Mouse (Mus musculus) urinary bladder, adult 2 months (tissue): ENCODE measurements around the gene Plpp3. TPM values are rescaled to one million over a fixed set of nuclear protein-coding genes. Genes with fewer than 3 reads are reported as not detected.

ENCODE experiments used
- DNase-seq: peaks from one replicate; pipeline ENCODE4 v3.0.0; 2022; ENCODE audit warnings: low spot score
- polyA plus RNA-seq: library from polyadenylated mRNA; depleted of rRNA; stranded (reverse); fragments of >200 nt; gene quantifications from 2 replicates; pipeline ENCODE4 v1.2.3, GENCODE M21; 2012

The Plpp3 gene
- polyA plus RNA-seq, 1 experiment, result 165 TPM

GRCm38 (mm10) chr4:105190826-105191225 is 33.7 kb downstream of the Plpp3 start:
- DNase-seq, result no peak

DNA sequence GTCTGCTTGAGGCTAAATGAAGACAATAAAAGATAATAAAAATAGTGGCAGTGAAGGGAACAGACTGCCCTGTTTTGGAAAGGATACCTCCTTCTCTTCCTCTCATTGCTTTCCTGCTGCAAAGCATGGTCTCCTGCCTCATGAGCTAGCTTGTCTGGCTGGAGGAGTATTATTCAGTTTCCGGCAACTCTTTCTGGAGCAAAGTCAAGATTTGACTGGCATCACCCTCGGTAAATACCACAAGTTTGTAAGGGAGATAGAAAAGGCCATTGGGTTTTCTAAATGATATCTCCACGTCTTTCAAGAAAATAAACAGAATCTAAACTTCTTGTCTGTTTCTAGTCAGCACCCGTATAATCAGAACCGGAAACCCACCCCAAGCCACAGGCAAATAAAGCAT is 34.4 kb downstream of the Plpp3 start:
- DNase-seq, result no peak

DNA sequence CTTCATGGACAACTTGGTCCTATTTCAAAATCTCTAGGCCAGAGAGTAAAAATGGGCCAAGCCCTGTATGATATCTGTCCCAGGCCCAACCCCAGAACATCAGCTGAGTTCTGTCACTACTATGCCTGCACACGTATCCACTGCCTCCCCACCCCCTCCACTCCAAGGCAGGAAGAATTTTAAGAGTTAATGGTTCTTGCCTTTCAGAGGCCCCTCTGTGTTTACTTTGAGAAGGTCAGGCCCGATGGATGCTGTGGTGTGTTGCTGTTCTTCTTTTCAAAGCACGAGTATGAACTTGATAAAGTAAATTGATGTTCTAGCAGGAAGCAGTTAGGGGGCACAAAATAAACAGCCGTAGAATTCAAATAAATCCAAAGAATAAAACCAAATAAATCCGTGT is 35.5 kb downstream of the Plpp3 start:
- DNase-seq, result no peak

DNA sequence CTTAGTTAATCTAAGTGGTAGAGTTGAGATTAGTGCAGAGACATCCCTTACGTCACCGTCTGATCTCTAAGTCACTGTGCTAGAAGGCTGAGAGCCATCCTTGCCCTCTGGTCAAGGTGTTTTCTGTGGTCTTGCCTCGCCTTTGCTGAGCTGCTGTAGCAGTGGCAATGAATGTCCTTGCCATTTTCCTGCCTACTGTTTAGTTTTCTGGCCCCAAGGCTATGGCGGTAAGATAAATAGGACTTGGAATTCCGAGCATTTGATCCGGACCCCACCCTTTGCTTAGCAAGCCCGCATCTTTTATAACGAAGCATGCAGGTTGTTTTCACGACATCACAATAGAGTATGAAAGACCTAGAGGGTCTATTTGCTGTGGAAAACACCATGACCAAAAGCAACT is 38.1 kb downstream of the Plpp3 start:
- no peak for DNase-seq

DNA sequence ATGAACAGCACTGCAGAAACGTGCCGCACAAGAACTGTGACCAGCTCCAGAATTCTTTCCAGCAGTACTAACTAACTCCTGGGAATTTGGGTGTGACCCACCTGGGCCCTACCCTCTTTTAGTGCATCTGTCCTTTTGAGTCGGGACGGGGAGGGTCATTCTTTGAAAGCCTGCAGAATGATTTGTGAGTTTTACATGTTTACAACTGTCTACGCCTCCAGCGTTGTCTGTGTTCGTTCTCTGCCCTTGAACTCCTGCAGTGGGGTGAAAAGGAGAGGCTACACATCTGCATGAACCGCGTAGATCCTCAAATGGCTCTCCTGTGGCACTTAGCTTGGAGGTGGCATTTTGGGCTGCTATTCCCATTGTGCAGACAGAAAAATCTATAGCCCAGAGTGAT is 39.0 kb downstream of the Plpp3 start:
- DNase-seq, result no peak

DNA sequence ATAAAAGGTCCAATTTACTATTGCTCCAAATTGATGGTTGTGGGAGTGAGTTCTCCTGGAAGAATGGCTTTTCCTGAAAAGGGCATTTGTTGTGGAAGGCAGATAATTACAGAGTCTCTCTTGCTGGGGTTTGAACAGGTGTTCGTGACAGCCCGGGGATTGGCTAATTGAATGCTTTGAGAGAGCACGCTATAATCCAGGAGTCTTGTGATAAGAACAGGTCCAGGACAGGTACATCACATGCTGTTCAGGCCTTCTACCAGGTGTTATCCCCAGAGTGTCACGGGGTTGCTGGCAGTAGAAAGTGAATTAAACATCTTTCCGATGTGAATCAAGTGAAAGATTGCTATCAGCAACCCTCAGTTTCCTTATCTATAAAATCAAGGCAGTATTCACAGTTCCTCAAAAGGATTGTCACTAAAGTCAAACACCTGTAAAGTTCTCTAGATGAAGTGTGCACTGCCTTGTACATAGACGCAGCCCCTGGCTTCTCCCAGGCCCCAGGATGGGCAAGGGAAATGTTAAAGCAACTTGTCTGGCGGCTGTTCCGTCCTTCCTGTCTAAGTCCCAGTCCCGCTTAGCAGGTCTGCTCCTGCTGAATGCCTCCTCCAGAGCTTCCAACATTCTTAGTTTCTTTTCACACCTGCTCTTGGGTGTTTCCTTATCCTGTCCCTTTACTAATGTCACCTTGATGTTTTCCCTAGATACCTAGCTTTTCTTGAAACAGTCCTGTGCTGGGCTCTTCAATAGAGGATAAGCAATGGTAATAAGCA is 40.0 kb downstream of the Plpp3 start:
- DNase-seq, result no peak

DNA sequence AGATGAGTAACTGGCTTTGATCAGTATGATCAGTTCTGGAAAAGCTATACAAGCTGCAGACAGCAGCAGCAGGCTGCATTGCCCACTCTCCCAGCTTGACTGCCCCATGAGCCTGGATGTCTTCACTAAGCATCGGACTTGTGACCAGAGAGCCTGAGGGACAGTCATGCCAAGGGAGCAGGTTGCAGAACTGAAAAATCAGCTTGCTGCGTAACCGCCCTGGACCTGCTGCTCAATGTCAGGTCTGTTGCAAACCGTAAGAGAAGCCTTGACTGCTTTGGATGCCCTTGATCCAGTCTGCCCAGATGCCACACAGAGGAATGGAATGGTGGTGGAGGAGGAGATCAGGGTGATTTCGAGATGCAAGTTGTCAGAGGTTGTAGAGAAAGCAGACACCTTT is 41.5 kb downstream of the Plpp3 start:
- no peak for DNase-seq

GRCm38 (mm10) chr4:105199345-105199744 is 42.2 kb downstream of the Plpp3 start:
- no peak for DNase-seq

- DNase-seq, result no peak
These were observed 43.7 kb downstream of the Plpp3 start for GRCm38 (mm10) chr4:105200624-105201524.

DNA sequence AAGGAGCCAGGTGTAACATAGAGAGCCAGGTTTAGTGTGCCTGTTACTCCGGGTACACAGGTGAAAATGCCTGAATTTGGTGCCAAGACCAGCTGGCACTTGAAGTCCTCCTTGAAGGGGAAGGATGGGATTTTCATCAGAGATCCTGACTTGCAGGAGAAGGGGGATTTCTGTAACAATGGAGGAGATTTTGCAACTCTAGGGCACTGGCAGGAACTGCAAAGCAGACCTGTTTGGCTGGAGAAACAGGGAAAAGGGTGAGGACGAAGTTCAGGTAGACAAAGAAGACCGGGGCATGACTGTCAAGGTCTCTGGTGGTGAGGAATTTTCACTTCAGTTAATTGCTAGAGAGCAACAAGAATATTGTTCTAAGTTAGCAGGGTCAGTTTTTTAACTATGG is 45.3 kb downstream of the Plpp3 start:
- no peak for DNase-seq

- no peak for DNase-seq
These were observed 46.2 kb downstream of the Plpp3 start for GRCm38 (mm10) chr4:105203303-105203761.

GRCm38 (mm10) chr4:105204071-105204470 is 46.9 kb downstream of the Plpp3 start:
- DNase-seq, result no peak

DNA sequence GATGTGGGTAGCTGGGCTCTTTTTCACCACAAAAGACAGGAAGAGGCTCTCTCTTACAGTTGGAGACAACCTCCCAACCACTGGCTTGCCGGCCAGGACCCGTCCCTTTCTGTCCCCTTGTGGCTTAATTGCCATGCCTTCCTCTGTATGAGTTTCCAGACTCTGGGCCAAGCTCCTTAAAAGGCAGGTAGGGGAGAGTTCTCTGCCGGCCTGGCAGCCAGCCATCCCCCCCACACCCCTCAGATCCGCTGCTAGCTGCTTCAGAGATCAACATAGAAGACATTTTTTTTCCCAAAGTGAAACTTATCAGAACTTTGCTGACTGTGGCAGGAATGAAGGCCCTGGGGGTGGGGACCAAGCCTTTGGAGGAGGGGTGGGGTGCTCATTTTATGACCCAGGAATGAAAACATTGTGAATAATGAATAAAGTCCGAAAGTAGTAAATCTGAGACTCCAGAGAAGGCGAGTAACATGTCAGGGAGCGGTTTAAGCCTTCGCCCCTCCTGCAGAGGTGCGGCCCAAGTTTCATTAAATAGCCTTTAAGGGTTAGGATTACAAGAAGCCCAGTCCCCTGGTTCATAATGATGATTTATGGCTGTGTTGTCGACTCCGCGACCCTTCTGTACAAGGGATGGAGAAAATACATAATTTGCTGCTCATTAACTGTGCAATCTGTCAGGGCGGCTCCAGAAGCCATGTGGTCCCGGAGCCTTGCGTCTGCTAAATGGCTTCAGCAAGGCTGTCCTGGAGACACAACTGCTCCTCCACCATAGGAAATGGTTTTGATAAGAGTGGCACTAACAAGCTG is 48.1 kb downstream of the Plpp3 start:
- peak; percentile 54 for DNase-seq

DNA sequence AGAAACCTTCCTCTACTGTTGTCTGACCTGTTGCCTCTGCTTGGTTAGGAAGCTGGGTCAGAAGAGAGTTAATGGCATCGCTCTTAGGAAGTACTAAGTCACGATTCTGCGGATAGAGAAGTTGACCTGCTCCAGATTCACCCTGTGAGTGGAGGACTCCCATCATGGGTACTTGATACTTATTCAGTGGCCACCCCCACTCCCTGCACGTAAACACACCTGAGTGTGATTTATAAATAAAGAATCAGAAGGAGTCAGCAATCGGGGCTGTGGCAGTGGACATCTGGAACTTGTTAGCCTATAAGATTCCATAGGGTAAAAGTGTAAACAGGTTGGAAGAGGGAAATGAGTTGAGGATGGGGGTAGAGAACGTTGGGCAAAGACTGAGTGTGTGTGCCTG is 49.0 kb downstream of the Plpp3 start:
- DNase-seq, result no peak

GRCm38 (mm10) chr4:105206995-105207394 is 49.8 kb downstream of the Plpp3 start:
- DNase-seq, result no peak

- DNase-seq, result no peak
These were observed 50.5 kb downstream of the Plpp3 start for GRCm38 (mm10) chr4:105207641-105208040.

GRCm38 (mm10) chr4:105208977-105209376 is 51.8 kb downstream of the Plpp3 start:
- no peak for DNase-seq

GRCm38 (mm10) chr4:105213314-105213713 is 56.2 kb downstream of the Plpp3 start:
- DNase-seq, result no peak

DNA sequence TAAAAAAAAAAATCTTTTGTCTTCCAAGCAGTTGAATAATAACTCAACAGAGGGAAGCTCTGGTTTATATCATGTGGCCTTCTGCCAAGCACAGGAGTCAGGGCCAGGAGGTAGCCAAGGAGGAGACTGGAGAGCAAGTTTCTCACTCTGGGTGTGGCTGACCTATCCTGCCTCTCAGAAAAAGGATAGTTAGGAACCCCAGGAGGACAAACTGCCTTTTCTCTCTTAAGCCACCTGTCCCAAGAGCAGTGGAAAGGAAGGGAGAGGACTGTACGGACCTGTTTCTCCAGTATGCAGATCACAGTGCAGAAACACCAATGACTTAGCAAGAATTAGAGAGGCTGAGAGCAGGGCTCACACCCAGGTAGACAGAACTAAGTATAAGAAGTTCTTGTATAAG is 57.3 kb downstream of the Plpp3 start:
- no peak for DNase-seq

DNA sequence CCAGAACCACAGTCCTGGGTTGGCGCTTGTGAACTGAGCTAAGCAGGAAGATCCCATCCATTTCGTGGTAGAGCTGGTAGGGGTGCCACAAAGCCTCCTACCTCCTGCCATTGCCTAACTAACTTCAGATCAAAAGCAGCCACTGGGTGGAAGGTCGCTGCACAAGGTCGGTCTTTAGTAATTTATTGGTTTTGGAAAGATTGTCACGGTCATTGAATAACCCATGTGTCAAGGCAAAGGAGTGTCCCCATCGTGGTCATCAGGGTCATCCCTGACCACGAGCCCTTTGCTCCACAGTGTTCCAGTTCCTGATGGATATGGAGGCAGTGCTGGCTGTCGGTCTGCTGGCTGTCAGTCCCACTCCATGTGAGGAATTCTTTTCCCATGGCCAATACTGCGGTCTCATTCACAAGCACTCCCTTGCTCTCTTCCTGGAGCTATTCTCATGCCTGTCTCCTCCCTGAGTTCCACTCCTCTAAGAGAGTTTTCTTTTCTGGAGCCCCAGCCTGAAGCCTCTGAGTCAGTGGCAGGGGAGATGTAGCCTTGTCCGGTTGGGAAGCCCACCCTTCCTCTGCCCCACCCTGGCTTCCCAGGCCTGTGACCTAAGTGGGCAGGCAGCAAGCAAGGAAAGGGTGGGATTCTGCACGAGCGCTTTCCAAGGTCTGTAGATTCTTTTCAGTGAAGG is 58.7 kb downstream of the Plpp3 start:
- no peak for DNase-seq

DNA sequence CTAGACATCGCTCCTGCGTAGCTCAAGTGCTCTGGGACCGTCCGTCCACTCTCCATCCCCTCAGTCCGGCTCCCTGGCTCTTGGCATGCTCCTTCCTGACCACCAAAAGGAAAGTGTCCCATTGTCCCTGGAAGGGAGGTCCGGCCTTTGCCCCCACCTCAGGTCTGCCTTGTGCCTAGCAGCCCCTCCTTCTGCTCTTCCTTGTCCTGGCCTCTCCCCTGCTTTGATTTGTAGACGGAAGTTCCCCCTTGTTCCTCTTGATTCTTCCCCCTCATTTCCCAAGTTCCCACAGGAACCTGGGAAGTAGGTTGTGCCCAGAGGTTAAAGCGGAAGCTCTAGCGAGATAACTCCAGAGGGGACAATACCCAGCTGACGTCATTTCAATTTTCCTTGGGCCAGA is 61.1 kb downstream of the Plpp3 start:
- no peak for DNase-seq

GRCm38 (mm10) chr4:105219316-105219715 is 62.2 kb downstream of the Plpp3 start:
- no peak for DNase-seq
